Mouse (Mus musculus) CH12.LX (cell line): Measurements from ENCODE around the gene Bmp7.

Source experiments
- CTCF ChIP-seq, 2 experiments: IDR thresholded peaks in 1 of 2; conservative IDR thresholded peaks in 1 of 2; 2 replicates each; pipeline ENCODE4 v1.5.1; 2011 to 2012; ENCODE audit warnings: low read depth in 2 of 2, low read length in 2 of 2, improper control_type of control experiment in 1 of 2, inconsistent platforms in 1 of 2, mild to moderate bottlenecking in 1 of 2, moderate library complexity in 1 of 2
- GABPA ChIP-seq: IDR thresholded peaks from 2 replicates; pipeline ENCODE4 v1.6.1; 2012; ENCODE audit warnings: low read depth, low read length, improper control_type of control experiment, inconsistent platforms; ENCODE audit not compliant: insufficient replicate concordance
- HCFC1 ChIP-seq: IDR thresholded peaks from 2 replicates; pipeline ENCODE4 v1.6.1; 2012; ENCODE audit warnings: low read depth, mild to moderate bottlenecking, inconsistent platforms, low read length, improper control_type of control experiment
- MAX ChIP-seq: IDR thresholded peaks from 2 replicates; pipeline ENCODE4 v1.6.1; 2011; ENCODE audit warnings: low read length, improper control_type of control experiment
- MYC ChIP-seq: IDR thresholded peaks from 2 replicates; pipeline ENCODE4 v1.6.1; 2011; ENCODE audit warnings: low read depth, mild to moderate bottlenecking, improper control_type of control experiment, low read length
- POLR2A ChIP-seq: IDR thresholded peaks from 2 replicates; pipeline ENCODE4 v1.6.1; 2011; ENCODE audit warnings: low read depth, mild to moderate bottlenecking, improper control_type of control experiment, low read length
- POLR2AphosphoS2 ChIP-seq: IDR thresholded peaks from 2 replicates; pipeline ENCODE4 v1.6.1; 2011; ENCODE audit warnings: low read depth, low read length, improper control_type of control experiment
- SMC3 ChIP-seq: IDR thresholded peaks from 2 replicates; pipeline ENCODE4 v1.6.1; 2011; ENCODE audit warnings: low read depth, low read length, improper control_type of control experiment
- USF1 ChIP-seq: IDR thresholded peaks from 2 replicates; pipeline ENCODE4 v1.6.1; 2014; ENCODE audit warnings: low read depth, mild to moderate bottlenecking, inconsistent platforms, low read length, improper control_type of control experiment
- USF2 ChIP-seq: conservative IDR thresholded peaks from 2 replicates; pipeline ENCODE4 v1.6.1; 2011; ENCODE audit warnings: low read depth, low read length, improper control_type of control experiment
- ZC3H11A ChIP-seq: IDR thresholded peaks from 2 replicates; pipeline ENCODE4 v1.6.1; 2012; ENCODE audit warnings: low read depth, mild to moderate bottlenecking, inconsistent platforms, low read length, improper control_type of control experiment
- ZNF384 ChIP-seq: IDR thresholded peaks from 2 replicates; pipeline ENCODE4 v1.6.1; 2012; ENCODE audit warnings: low read depth, low read length, improper control_type of control experiment, inconsistent platforms

DNA sequence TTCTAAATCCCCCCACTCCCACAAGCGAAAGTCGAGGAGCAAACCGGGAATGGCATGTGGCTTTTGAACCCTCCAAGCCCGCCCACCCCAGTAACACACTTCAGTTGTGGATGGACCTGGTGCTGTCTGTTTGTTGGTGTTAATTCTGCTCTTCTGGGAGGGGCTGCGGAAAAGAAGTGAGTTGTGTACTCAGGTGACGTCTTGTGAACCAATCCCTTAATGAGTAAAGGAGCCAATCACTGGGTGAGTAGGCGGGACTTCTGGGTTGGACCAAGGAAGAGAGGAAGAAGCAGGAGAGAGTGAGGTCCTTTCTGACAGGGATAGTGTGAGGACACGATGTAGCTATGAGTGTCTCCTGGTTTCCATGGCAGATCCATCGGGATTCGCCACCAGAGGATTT, 83.1 kb downstream of the Bmp7 start:
- TF ChIP-seq GABPA (no peak), CTCF (conservative IDR thresholded peaks at IDR 0.05 in 1 of 2, IDR thresholded peaks at IDR 0.05 in 1 of 2; ENCODE audit: low read depth in 2 of 2, low read length in 2 of 2) (no peak), POLR2A (no peak), ZC3H11A (no peak), USF1 (no peak), SMC3 (no peak), MYC (no peak), ZNF384 (no peak), HCFC1 (no peak), USF2 (no peak), MAX (no peak), POLR2AphosphoS2 (no peak)
